Mouse (Mus musculus): ENCODE measurements around the gene Ccer2. TPM values are rescaled to one million over a fixed set of nuclear protein-coding genes. Genes with fewer than 3 reads are reported as not detected.

Ccer2 gene
- polyA plus RNA-seq, 1 experiment from 2014 or later, result not detected

GRCm38 (mm10) chr7:28807641-28808220, 51.8 kb downstream of the Ccer2 start:
- Histone ChIP-seq H3K4me3 (ENCODE audit: low read depth, low read length) (peak overlapping the region; percentile 75), H3K4me2 (replicated peaks; ENCODE audit: low read depth, low read length) (peak overlapping the region; percentile 98), H3K36me3 (ENCODE audit: insufficient read depth, low read length) (no peaks in the 10 kb centered on the region), H3K27ac (ENCODE audit: low read length) (peak overlapping the region; percentile 100), H3K9ac (replicated peaks; ENCODE audit: low read depth) (peak overlapping the region; percentile 83), H3K4me1 (ENCODE audit: insufficient read depth, low read depth, low read length) (peaks cover 27% of the 10 kb centered on the region; the same call in 1 of the 2 replicates), H3K27me3 (replicated peaks; ENCODE audit: insufficient read depth, low read length) (no peaks in the 10 kb centered on the region), H3K9me3 (ENCODE audit: low read length) (no peaks in the 10 kb centered on the region)
- 0 out of 2 replicates have a peak, but pooled peaks have one; percentile 13 for TF ChIP-seq CTCF (IDR thresholded peaks at IDR 0.05)
- TF ChIP-seq EP300 (IDR thresholded peaks at IDR 0.05), result no peak
- DNase-seq (ENCODE audit: low spot score) (peak; percentile 77), ATAC-seq (no peak)
- WGBS, result 32% methylated on average over 8 of the region's 8 CpGs

- Histone ChIP-seq H3K4me3 (ENCODE audit: low read depth, low read length) (peak within 1 kb of the TSS; percentile 75), H3K27me3 (replicated peaks; ENCODE audit: insufficient read depth, low read length) (no peaks in the 10 kb centered on the region), H3K27ac (ENCODE audit: low read length) (peak within 1 kb of the TSS; percentile 100), H3K9me3 (ENCODE audit: low read length) (no peaks in the 10 kb centered on the region), H3K4me2 (replicated peaks; ENCODE audit: low read depth, low read length) (peak within 1 kb of the TSS; percentile 98), H3K4me1 (ENCODE audit: insufficient read depth, low read depth, low read length) (peaks cover 23% of the 10 kb centered on the region; the same call in 1 of the 2 replicates), H3K9ac (replicated peaks; ENCODE audit: low read depth) (peak within 1 kb of the TSS; percentile 83), H3K36me3 (ENCODE audit: insufficient read depth, low read length) (peaks cover 5% of the 10 kb centered on the region; the same call in 1 of the 2 replicates)
- peak; percentile 10 for ATAC-seq
- WGBS, result 2% methylated on average over 31 of the region's 35 CpGs
- TF ChIP-seq CTCF (IDR thresholded peaks at IDR 0.05), result no peak
- TF ChIP-seq EP300 (IDR thresholded peaks at IDR 0.05), result peak; percentile 33; the same call in 1 of the 2 replicates
- peak; percentile 85 for DNase-seq (ENCODE audit: low spot score)
Observed at GRCm38 (mm10) chr7:28808221-28808941, 52.4 kb downstream of the Ccer2 start, which contains the start of gene Hnrnpl. TSS of gene Hnrnpl (plus strand) at chr7:28808541.

Other genes with a start within 250 kb of the Ccer2 start
- not detected in 2 replicates for gene Ifnl2, start 245.7 kb upstream of the Ccer2 start, polyA plus RNA-seq (2015; fragmentation: Nextera tagmentation; extraction: Ambion mirVana)
- not detected in 2 replicates for gene Ifnl3, start 233.3 kb upstream of the Ccer2 start, polyA plus RNA-seq (2015; fragmentation: Nextera tagmentation; extraction: Ambion mirVana)
- gene Sycn, start 215.3 kb upstream of the Ccer2 start, polyA plus RNA-seq (2015; fragmentation: Nextera tagmentation; extraction: Ambion mirVana), result not detected in 2 replicates
- not detected in 2 replicates for gene Nccrp1, start 208.9 kb upstream of the Ccer2 start, polyA plus RNA-seq (2015; fragmentation: Nextera tagmentation; extraction: Ambion mirVana)
- gene Samd4b, start 158.0 kb upstream of the Ccer2 start, polyA plus RNA-seq (2015; fragmentation: Nextera tagmentation; extraction: Ambion mirVana), result 12.9 and 13.4 TPM in 2 replicates
- 36.3 and 38.2 TPM in 2 replicates for gene Pak4, start 158.0 kb upstream of the Ccer2 start, polyA plus RNA-seq (2015; fragmentation: Nextera tagmentation; extraction: Ambion mirVana)
- not detected in 2 replicates for gene Acp7, start 124.8 kb upstream of the Ccer2 start, polyA plus RNA-seq (2015; fragmentation: Nextera tagmentation; extraction: Ambion mirVana)
- gene Fbxo27, start 63.3 kb upstream of the Ccer2 start, polyA plus RNA-seq (2015; fragmentation: Nextera tagmentation; extraction: Ambion mirVana), result 2.3 and 2.8 TPM in 2 replicates
- 10.9 and 11.0 TPM in 2 replicates for gene Fbxo17, start 39.4 kb upstream of the Ccer2 start, polyA plus RNA-seq (2015; fragmentation: Nextera tagmentation; extraction: Ambion mirVana)
- gene Mrps12, start 14.4 kb upstream of the Ccer2 start, polyA plus RNA-seq (2015; fragmentation: Nextera tagmentation; extraction: Ambion mirVana), result 99.7 and 101 TPM in 2 replicates
- 6.0 and 7.0 TPM in 2 replicates for gene Sars2, start 14.2 kb upstream of the Ccer2 start, polyA plus RNA-seq (2015; fragmentation: Nextera tagmentation; extraction: Ambion mirVana)
- gene Sirt2, start 10.6 kb downstream of the Ccer2 start, polyA plus RNA-seq (2015; fragmentation: Nextera tagmentation; extraction: Ambion mirVana), result 55.4 and 57.1 TPM in 2 replicates
- gene Nfkbib, start 11.3 kb downstream of the Ccer2 start, polyA plus RNA-seq (2015; fragmentation: Nextera tagmentation; extraction: Ambion mirVana), result 42.3 and 42.7 TPM in 2 replicates
- 10.2 and 12.9 TPM in 2 replicates for gene Rinl, start 32.8 kb downstream of the Ccer2 start, polyA plus RNA-seq (2015; fragmentation: Nextera tagmentation; extraction: Ambion mirVana)
- gene Hnrnpl, start 52.4 kb downstream of the Ccer2 start, polyA plus RNA-seq (2015; fragmentation: Nextera tagmentation; extraction: Ambion mirVana), result 151 and 154 TPM in 2 replicates
- gene Ech1, start 69.0 kb downstream of the Ccer2 start, polyA plus RNA-seq (2015; fragmentation: Nextera tagmentation; extraction: Ambion mirVana), result 287 and 308 TPM in 2 replicates
- gene Lgals4, start 77.7 kb downstream of the Ccer2 start, polyA plus RNA-seq (2015; fragmentation: Nextera tagmentation; extraction: Ambion mirVana), result 14.9 and 15.6 TPM in 2 replicates
- gene Lgals7, start 107.7 kb downstream of the Ccer2 start, polyA plus RNA-seq (2015; fragmentation: Nextera tagmentation; extraction: Ambion mirVana), result 2.2 and 3.0 TPM in 2 replicates
- gene Capn12, start 125.2 kb downstream of the Ccer2 start, polyA plus RNA-seq (2015; fragmentation: Nextera tagmentation; extraction: Ambion mirVana), result 0.27 and 0.33 TPM in 2 replicates
- gene Actn4, start 206.2 kb downstream of the Ccer2 start, polyA plus RNA-seq (2015; fragmentation: Nextera tagmentation; extraction: Ambion mirVana), result 202 and 218 TPM in 2 replicates
- gene Eif3k, start 225.7 kb downstream of the Ccer2 start, polyA plus RNA-seq (2015; fragmentation: Nextera tagmentation; extraction: Ambion mirVana), result 287 and 294 TPM in 2 replicates
- 2.0 and 3.5 TPM in 2 replicates for gene Map4k1, start 225.9 kb downstream of the Ccer2 start, polyA plus RNA-seq (2015; fragmentation: Nextera tagmentation; extraction: Ambion mirVana)